Mouse (Mus musculus) liver, embryonic 14.5 days (tissue): ENCODE data around the gene Galnt16.

Experiments
- CTCF ChIP-seq: IDR thresholded peaks from 2 replicates; pipeline ENCODE4 v1.5.1; 2016; ENCODE audit warnings: antibody characterized with exemption, low read depth, control low read depth
- EP300 ChIP-seq: IDR thresholded peaks from 2 replicates; pipeline ENCODE4 v1.6.1; 2016; ENCODE audit warnings: antibody characterized with exemption, low read depth

DNA sequence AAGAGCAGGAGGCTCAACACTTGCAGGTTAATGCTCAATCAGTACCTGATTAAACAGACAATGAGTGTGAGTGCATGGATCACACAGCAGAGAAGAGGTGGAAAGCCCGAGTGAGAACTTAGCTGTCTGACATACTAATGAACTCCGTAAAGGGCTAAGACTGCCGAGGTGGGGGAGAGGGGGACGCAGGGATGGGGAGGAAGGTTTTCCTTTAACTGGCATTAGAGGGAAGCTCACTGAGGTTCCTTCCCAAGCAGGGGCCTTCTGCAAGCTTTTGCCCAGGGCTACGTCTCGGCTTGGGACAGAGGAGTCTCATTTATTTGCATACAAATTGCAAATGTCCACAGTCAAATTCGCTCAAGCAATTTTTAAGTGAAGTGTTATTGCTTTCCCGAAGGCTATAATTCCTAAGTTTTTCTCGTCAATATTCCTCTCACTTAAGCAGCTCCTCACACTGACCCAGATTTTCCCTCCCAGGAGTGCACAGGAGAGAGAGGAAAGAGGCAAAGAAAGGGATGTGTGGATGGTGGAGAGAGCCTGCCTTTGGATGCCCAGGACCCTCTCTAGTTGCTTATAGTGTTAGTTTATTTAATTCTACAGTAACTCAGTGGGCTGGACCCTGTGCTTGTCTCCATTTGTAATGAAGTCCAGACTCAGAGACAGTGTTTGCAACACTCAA lies 94.2 kb downstream of the Galnt16 start:
- no peak for TF ChIP-seq CTCF
- TF ChIP-seq EP300 = no peak
